Mouse (Mus musculus) regulatory T cell (primary cell): ENCODE measurements at regions not wholly inside any gene's neighbourhood (a gene's known extent, or its start where the extent isn't known, plus 50 kb on each side); places are given as distances from the start of the nearest gene placed in this dataset.

Source experiments
- in situ Hi-C: fragments of 300-600 bp; cut with MboI, MseI; formaldehyde crosslinking; loops from one replicate; pipeline ENCODE4 v1.15.1; 2025; ENCODE audit warnings: high pct_unique_total_duplicates

DNA sequence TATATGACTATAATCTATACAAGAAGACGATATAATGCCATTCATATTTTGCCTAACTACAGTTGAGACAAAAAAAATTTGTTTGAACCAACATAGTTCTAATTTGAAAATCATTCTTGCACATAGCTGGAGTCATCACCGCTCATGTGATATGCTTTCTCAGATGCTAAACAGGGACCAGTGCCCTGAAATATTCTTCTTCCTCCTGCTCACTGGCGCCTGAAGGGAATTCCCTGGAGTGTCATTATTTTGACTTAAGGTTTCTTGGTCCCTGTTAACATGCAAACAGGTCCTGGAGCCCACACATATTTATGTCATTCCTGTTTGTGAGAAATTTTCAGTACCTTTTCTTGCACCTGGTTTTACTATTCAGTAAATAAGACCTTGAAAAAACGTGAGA is 177.5 kb upstream of the Syt1 start:
- in situ Hi-C loops, result no loop called here

GRCm38 (mm10) chr10:109185243-109185642 is 174.5 kb upstream of the Syt1 start:
- in situ Hi-C loops, result no loop called here

- in situ Hi-C loops, result no loop called here
Observed at GRCm38 (mm10) chr10:109180527-109180926, 169.7 kb upstream of the Syt1 start.

DNA sequence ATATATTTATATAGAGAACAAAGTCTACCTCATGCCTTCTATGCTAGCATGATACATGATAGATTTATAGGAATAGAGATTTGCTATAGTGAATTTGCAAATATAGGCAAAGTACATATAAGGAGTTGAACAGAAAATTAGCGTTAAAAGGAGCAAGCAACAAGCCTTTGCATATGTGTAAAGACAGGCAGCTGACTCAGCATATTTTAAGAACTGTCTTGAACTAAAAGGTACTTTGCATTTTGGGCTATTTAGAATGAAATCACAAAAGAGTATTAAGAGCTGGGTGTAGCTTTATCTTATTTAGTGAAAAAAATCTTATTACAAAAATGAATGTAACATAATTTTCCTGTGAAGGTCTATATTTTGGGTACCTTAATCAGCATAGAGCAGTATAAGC is 149.9 kb upstream of the Syt1 start:
- in situ Hi-C loops, result no loop called here

DNA sequence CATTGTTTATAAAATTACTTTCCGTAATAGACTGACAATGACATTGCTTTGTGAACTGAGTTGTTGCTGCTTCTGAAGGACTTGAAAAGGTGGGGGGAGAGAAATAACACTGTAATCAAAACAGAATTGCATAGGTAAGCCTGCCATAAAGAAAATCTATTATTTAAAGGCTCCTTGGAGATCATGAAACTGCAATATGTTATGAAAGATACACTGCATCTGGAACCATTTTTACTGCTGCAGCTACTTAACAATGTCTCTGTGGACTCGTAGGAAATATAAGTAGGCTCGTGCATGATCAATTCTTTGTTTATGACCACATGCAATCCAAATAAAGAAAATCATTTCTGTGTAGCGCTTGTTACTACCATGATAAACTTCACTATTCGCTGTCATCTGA is 145.0 kb upstream of the Syt1 start:
- in situ Hi-C loops, result no loop called here

DNA sequence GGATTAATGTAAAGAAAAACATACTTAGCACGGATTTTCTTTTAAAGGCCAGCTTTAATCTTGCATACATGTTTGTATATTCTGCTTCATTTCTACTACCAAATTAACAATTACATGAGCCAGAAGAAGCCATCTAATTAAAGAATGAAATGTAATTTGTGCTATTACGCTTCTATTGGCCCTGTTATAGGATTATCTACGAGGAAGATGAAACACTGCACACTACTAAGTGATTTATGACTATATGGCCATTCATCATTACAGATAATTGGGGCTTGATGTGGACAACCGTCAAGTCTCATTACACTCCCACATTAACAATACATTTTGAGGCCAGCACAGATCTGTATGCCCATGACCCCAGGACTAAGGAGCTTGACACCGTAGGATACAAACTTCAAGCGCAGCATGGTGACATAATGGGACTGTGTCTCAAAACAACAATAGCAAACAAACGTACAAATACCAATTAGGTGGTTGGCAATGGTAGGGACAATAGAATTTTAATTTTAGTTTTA is 129.7 kb upstream of the Syt1 start:
- in situ Hi-C loops, result no loop called here

DNA sequence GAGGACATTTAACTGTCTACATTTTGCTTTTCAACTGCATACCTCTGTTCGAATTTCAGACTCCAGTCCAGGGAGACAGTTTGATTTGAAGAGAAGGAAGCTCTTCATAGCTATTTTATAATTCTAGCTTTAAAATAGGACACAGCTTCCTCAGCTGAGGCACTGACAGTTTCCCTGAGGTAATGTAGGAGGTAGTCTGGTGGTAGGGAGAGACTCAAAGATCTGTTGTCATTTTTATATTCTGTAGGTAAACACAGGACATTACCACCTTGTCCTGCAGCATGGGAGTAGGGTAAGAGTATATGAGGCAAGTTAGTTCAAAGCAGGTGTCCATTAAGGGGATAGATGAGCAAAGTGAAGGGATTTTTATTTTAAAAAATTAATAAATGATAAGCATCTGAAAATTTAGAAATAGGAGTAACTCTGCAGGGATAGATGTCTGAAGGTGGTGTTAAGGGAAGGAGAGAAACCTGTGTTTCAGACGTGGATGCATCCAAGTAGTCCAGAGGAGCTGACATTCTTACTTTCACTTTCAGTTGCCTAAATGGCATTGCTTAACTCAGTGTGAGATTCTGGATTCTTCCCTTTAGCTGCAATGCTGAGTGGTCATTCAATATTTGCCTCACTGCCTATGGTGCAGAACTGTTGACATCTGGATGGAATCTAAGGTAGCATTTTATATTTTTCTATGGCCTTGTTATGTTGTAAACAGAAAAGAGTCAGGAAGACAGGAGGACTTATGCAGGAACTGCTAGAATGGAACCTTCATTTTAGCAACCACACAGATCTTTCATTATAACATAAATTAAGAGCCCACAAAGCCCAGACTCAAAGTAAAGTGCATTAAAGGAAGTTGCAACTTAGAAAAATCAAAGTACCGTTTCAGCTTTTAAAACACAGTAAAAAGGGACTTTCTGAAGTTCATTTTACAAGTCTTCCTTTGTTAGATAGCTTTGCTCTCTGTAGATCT is 126.3 kb upstream of the Syt1 start:
- in situ Hi-C loops, result no loop called here

- in situ Hi-C loops, result no loop called here
Observed at GRCm38 (mm10) chr10:109134521-109134920, 123.7 kb upstream of the Syt1 start.

- in situ Hi-C loops, result no loop called here
Observed at GRCm38 (mm10) chr10:109132091-109132573, 121.3 kb upstream of the Syt1 start.

GRCm38 (mm10) chr10:109129552-109130110 is 118.8 kb upstream of the Syt1 start:
- in situ Hi-C loops, result no loop called here

DNA sequence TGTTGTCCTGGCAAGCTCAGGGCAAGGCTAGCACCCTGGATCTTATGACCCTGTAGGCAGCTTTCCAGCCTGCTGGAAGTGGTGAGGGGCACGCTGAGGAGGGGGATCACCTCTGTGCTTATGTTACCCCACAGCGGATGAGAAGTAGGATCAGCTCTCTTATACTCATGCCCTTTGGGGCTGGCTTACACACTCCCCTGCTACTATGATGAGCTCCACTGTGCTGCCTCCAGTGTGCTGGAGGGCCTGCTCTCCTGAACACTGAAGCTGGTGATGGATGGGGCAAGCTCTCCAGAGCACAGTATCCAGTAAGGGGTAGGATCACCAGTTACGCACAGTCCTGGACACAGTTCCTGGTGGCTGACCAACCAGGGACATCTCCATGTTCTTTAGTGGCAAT is 118.3 kb upstream of the Syt1 start:
- in situ Hi-C loops, result no loop called here

DNA sequence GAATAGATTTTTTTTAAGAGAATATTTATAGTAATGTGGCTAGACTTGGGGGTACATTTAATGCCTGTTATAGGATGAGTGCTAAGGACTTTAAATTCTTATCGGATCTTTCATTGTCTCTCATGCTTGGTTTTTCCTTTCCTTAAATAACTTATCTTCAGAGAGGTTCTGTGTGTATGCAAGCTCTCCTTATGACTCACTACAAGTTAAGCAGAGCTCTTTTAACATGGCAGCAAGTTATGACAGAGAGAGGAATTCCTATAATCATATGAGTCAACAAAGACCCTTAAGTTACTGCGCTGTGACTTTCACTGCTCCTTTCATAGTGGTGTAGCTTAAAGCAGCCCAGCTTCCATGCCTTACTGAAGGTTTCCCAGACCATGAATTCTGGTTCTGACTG is 115.9 kb upstream of the Syt1 start:
- in situ Hi-C loops, result no loop called here

GRCm38 (mm10) chr10:109117143-109117542 is 106.4 kb upstream of the Syt1 start:
- in situ Hi-C loops, result no loop called here

- in situ Hi-C loops, result no loop called here
Observed at GRCm38 (mm10) chr10:109115013-109115627, 104.3 kb upstream of the Syt1 start.

DNA sequence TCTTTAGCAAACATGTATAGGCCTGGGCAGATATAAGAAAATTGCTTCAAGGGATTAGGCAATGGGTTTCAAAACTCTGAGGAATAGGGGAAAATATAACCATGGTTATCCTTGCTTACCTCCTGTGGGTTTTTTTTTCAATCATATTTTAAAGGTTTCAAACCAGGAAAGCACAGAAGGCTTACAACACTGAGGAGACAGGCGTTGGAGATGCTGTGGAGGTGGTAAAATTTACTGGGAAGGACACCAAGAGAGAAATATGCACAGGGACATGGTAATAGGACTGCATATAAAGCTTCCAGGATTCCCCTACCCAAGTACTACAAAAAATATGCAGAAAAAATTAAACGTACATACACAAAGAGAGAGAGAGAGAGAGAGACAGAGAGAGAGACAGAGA is 95.0 kb upstream of the Syt1 start:
- in situ Hi-C loops, result no loop called here

DNA sequence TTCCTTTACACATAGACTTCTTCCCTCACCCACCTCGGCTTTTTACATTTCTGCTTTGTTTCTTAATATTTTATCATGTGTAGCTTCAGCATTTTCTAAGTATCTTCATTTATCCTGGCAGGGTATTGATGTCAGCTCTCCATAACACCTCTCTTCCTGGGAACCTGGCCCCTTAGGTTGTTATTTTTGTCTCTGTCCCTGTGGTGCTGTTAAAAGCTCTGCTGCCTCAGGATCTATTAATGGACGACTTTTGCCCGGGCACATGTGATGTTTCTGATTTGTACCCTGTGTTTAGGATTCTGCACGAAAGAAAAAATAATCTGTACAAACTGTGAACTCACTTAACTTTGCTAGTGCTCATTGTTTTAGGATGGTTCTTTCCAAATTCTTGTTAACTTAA is 81.4 kb upstream of the Syt1 start:
- in situ Hi-C loops, result no loop called here

DNA sequence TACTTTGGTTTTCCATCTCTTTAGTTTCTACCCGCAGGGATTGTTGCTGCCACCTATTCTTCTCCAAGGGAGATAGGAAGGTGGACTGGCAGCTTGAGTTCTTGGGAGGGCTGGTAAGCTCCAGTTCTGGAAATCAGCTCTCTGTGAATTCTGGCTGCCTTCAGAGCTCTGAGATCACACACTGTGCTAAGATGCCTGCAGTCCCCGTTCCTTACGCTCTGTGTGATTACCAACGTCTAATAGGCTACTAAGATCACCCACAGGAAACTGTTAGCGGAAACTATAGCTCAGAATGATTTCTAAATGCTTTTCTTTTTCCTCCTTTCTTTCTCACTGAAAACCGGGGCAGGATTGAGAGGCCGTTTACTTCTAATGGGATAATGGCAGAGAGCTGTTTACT is 69.0 kb upstream of the Syt1 start:
- in situ Hi-C loops, result no loop called here

GRCm38 (mm10) chr10:109074218-109074617 is 63.4 kb upstream of the Syt1 start:
- in situ Hi-C loops, result no loop called here
